Mouse (Mus musculus): ENCODE data around the gene Gpsm3. TPM values are rescaled to one million over a fixed set of nuclear protein-coding genes. Genes with fewer than 3 reads are reported as not detected.
A peak's percentile ranks its signal among the peaks of the same experiment; 100 is the strongest.

The Gpsm3 gene
- polyA plus RNA-seq, 1 experiment from 2014 or later: 5.5 TPM

DNA sequence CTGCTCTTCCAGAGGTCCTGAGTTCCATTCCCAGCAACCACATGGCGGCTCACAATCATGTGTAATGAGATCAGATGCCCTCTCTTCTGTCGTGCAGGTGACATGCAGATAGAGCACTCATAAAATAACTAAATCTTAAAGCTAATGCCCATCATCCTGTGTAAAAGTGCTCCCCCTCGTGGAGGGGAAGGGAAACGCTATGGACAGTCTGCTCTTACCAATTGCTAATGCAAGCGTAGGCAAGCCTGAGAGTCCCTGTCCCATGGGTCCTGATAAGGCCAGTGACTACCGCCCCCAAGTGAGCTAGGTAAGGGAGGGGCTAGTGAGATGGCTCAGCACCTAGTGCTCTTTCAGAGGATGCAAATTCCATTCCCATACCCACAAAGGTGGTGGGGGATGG is 29.4 kb downstream of the Gpsm3 start:
- Histone ChIP-seq H3K4me2 (no peak overlapping the region), H3K36me3 (peaks cover 42% of the 10 kb centered on the region), H3K4me3 (no peak overlapping the region), H3K9ac (no peak overlapping the region), H3K4me1 (replicated peaks) (0 out of 2 replicates have a peak, but pooled peaks cover 2% of the 10 kb centered on the region), H3K27ac (no peak overlapping the region), H3K27me3 (no peaks in the 10 kb centered on the region), H3K9me3 (replicated peaks) (no peaks in the 10 kb centered on the region)
- no peak for ATAC-seq (replicated peaks; ENCODE audit: insufficient number of reproducible peaks, insufficient read depth, low FRiP score, low read depth)
- WGBS: 20% methylated on average over 6 of the region's 6 CpGs

GRCm38 (mm10) chr17:34621006-34621405 is 31.4 kb downstream of the Gpsm3 start:
- H3K9ac ChIP-seq: no peak overlapping the region
- WGBS: 90% methylated on average over 8 of the region's 8 CpGs
- H3K9me3 ChIP-seq (replicated peaks): no peaks in the 10 kb centered on the region
- H3K4me3 ChIP-seq: no peak overlapping the region
- H3K4me1 ChIP-seq (replicated peaks): peaks cover 4% of the 10 kb centered on the region
- no peaks in the 10 kb centered on the region for H3K27me3 ChIP-seq
- no peak overlapping the region for H3K27ac ChIP-seq
- no peak for ATAC-seq (replicated peaks; ENCODE audit: insufficient number of reproducible peaks, insufficient read depth, low FRiP score, low read depth)
- no peak overlapping the region for H3K4me2 ChIP-seq
- H3K36me3 ChIP-seq: peaks cover 49% of the 10 kb centered on the region

DNA sequence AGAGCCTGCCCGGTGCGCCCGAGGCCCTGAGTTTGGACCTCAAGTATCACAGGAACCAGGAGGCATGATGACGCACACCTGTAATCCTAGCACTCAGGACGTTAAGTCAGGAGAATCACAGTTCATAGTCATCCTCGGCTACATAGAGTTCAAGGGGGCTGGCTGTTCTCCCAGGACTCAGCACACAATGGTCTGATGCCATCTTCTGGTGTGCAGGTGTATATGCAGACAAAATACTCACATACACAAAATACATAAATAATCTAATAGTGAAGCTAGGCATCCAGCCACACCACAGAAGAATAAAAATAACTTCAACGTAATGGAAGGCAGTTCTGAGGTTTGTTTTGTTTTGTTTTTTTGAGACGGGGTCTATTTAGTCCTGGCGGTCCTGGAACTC is 33.6 kb downstream of the Gpsm3 start:
- no peaks in the 10 kb centered on the region for H3K27me3 ChIP-seq
- peaks cover 13% of the 10 kb centered on the region for H3K4me1 ChIP-seq (replicated peaks)
- ATAC-seq (replicated peaks; ENCODE audit: insufficient number of reproducible peaks, insufficient read depth, low FRiP score, low read depth): no peak
- peaks cover 38% of the 10 kb centered on the region for H3K36me3 ChIP-seq
- no peaks in the 10 kb centered on the region for H3K9me3 ChIP-seq (replicated peaks)
- 84% methylated on average over 9 of the region's 9 CpGs for WGBS
- no peak overlapping the region for H3K4me2 ChIP-seq
- no peak overlapping the region for H3K9ac ChIP-seq
- H3K27ac ChIP-seq: no peak overlapping the region
- H3K4me3 ChIP-seq: no peak overlapping the region

DNA sequence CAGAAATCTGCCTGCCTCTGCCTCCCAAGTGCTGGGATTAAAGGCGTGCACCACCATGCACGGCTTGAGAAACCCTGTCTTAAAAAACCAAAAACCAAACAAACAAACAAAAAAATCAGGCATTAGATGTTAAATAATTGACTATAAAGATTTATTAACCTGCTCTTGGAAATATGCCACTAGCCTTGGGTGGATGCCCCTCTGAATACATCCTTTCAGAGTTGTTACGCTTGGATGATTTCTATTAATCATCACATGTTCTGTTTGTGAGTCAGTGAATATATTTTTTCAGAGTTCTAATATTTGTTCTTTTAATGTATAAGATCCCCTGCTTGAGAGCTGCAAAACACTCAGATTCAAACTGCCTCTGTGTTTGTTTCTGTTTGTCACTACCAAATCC is 35.4 kb downstream of the Gpsm3 start:
- Histone ChIP-seq H3K4me3 (no peak overlapping the region), H3K27ac (no peak overlapping the region), H3K9ac (no peak overlapping the region), H3K27me3 (peaks cover 11% of the 10 kb centered on the region), H3K9me3 (replicated peaks) (no peaks in the 10 kb centered on the region), H3K4me2 (no peak overlapping the region), H3K4me1 (replicated peaks) (peaks cover 31% of the 10 kb centered on the region), H3K36me3 (peaks cover 35% of the 10 kb centered on the region)
- 86% methylated on average over 3 of the region's 3 CpGs for WGBS
- ATAC-seq (replicated peaks; ENCODE audit: insufficient number of reproducible peaks, insufficient read depth, low FRiP score, low read depth): no peak

GRCm38 (mm10) chr17:34626062-34626772 is 36.6 kb downstream of the Gpsm3 start:
- Histone ChIP-seq H3K27me3 (peaks cover 24% of the 10 kb centered on the region), H3K4me3 (peak overlapping the region; percentile 85), H3K4me1 (replicated peaks) (peaks cover 40% of the 10 kb centered on the region), H3K27ac (peak overlapping the region; percentile 94), H3K9ac (peak overlapping the region; percentile 80), H3K4me2 (peak overlapping the region; percentile 97), H3K36me3 (peaks cover 33% of the 10 kb centered on the region), H3K9me3 (replicated peaks) (no peaks in the 10 kb centered on the region)
- no peak for ATAC-seq (replicated peaks; ENCODE audit: insufficient number of reproducible peaks, insufficient read depth, low FRiP score, low read depth)
- WGBS: 50% methylated on average over 16 of the region's 16 CpGs

DNA sequence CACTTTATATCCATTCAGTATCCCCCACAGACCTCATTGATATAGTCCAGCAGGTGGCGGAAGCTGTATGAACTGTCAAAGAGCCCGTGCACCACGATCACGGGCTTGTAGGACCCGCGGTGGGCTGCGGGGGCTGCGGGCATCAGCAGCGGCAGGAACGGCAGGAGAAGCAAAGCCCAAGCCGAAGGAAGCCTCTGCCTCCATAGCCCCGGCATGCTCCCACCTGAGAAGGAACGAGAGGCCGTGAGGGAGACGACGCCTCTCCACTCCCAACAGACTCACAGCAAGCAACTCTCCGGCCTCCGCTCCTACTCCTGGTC is 37.1 kb downstream of the Gpsm3 start:
- peaks cover 29% of the 10 kb centered on the region for H3K27me3 ChIP-seq
- 0% methylated on average over 18 of the region's 18 CpGs for WGBS
- peak overlapping the region; percentile 85 for H3K4me3 ChIP-seq
- H3K9ac ChIP-seq: peak overlapping the region; percentile 80
- peak; percentile 36; the same call in 1 of the 2 replicates for ATAC-seq (replicated peaks; ENCODE audit: insufficient number of reproducible peaks, insufficient read depth, low FRiP score, low read depth)
- H3K9me3 ChIP-seq (replicated peaks): no peaks in the 10 kb centered on the region
- H3K36me3 ChIP-seq: peaks cover 29% of the 10 kb centered on the region
- H3K4me1 ChIP-seq (replicated peaks): peaks cover 45% of the 10 kb centered on the region
- peak overlapping the region; percentile 97 for H3K4me2 ChIP-seq
- peak overlapping the region; percentile 94 for H3K27ac ChIP-seq

DNA sequence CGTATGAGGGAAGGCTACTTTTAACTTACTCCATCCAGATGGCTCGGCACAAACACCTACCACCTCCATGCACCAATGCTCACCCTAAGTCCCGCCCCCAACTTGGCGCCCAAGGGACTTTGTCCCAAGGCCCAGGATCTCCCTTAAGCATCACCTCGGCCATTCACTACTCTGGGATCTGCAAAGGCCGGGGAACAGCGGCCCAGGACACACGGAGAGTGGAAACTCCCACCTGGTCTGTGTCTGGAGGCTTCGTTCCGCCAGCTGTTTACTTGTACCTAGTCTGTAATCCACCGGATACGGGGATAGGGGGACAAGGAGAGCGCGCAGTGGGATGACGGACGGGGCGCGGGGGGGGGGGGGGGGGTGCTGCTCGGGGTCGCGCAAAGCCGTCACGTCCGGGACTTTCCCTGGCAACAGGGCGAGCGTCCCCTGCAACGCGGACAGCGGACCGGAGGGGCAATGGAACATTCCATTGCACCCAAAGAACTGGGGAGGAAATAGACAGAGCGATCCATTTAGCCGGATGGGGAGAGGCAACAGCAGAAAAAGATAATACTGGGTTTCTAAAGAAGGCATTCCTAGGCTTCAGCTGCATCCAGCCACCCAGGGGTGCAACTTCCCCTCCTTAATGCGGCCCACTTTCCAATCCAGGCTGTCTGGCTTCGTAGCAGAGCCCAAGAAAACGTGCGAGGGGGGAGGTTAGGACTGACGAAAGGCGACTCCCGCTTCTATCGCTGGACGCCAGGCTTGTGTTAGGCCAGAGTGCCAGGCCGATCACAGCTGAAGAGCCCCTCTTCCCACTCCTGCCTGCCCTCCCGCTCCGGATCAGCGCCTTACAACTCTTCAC is 37.7 kb downstream of the Gpsm3 start:
- WGBS: under 1% methylated on average over 43 of the region's 45 CpGs
- ATAC-seq (replicated peaks; ENCODE audit: insufficient number of reproducible peaks, insufficient read depth, low FRiP score, low read depth): peak; percentile 86

GRCm38 (mm10) chr17:34627943-34628643 is 38.5 kb downstream of the Gpsm3 start, which contains the start of gene Ppt2:
TSS of gene Ppt2 (minus strand) at chr17:34628510.
- H3K4me3 ChIP-seq: peak within 1 kb of the TSS; percentile 85
- H3K9me3 ChIP-seq (replicated peaks): no peaks in the 10 kb centered on the region
- peaks cover 42% of the 10 kb centered on the region for H3K27me3 ChIP-seq
- no peak for ATAC-seq (replicated peaks; ENCODE audit: insufficient number of reproducible peaks, insufficient read depth, low FRiP score, low read depth)
- peak within 1 kb of the TSS; percentile 97 for H3K4me2 ChIP-seq
- 3% methylated on average over 29 of the region's 29 CpGs for WGBS
- H3K27ac ChIP-seq: peak within 1 kb of the TSS; percentile 94
- peaks cover 53% of the 10 kb centered on the region for H3K4me1 ChIP-seq (replicated peaks)
- H3K9ac ChIP-seq: peak within 1 kb of the TSS; percentile 70
- H3K36me3 ChIP-seq: peaks cover 15% of the 10 kb centered on the region

More for the DNA sequence above, 37.7 kb downstream of the Gpsm3 start:
- H3K27ac ChIP-seq: peak overlapping the region; percentile 94
- H3K4me1 ChIP-seq (replicated peaks): peaks cover 50% of the 10 kb centered on the region
- H3K9me3 ChIP-seq (replicated peaks): no peaks in the 10 kb centered on the region
- peak overlapping the region; percentile 80 for H3K9ac ChIP-seq
- peaks cover 35% of the 10 kb centered on the region for H3K27me3 ChIP-seq
- H3K36me3 ChIP-seq: peaks cover 23% of the 10 kb centered on the region
- H3K4me3 ChIP-seq: peak overlapping the region; percentile 85
- H3K4me2 ChIP-seq: peak overlapping the region; percentile 97

DNA sequence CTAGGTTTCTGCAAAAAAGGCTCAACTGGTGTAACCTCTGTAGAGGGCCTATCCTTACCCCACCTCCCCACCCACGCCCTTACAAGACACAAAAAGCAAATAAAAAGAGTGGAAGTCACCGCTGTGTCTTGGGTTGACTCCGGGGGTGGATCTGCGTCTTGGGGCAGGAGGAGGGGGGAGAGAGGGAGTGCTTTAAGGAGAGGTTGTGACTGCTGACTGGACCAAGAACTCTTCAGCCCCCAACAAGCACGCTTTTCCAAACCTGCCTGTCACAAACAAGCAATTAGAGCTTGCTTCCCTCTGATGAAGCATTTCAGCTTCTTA is 39.0 kb downstream of the Gpsm3 start:
- WGBS: 50% methylated on average over 5 of the region's 5 CpGs
- Histone ChIP-seq H3K27ac (peak overlapping the region; percentile 94; the same call in 1 of the 2 replicates), H3K9me3 (replicated peaks) (no peaks in the 10 kb centered on the region), H3K4me2 (peak overlapping the region; percentile 97), H3K4me3 (peak overlapping the region; percentile 85), H3K36me3 (peaks cover 10% of the 10 kb centered on the region), H3K9ac (peak overlapping the region; percentile 70), H3K4me1 (replicated peaks) (peaks cover 53% of the 10 kb centered on the region), H3K27me3 (peaks cover 47% of the 10 kb centered on the region)
- ATAC-seq (replicated peaks; ENCODE audit: insufficient number of reproducible peaks, insufficient read depth, low FRiP score, low read depth): no peak

DNA sequence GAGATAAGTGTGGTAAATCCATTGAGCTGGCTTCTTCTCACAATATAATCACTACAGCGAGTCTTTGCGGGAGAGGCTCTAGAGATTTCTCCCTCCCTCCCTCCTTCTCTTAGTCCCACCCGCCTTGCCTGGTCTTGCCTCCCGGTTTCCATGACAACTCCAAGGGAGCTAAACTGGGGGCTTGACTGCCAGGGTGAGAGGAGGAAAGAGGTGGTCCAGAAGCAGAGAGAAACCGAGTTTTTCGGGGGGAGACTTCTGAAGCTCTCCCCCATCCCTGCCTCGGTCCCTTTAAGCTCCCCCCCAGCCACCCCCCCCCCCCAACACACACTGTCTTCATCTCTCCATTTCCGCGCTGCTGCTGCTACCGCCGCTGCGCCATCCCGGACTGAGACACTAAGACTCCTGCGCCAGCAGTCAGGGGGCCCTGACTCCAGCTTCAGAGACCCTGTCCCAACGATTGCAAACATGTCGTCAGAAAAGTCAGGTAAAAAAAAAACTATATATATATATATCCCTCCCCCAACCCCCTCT is 39.7 kb downstream of the Gpsm3 start, which contains the start of gene Prrt1:
Prrt1 (plus strand) TSS at position 313 of the 531 bp plus-strand sequence.
- ATAC-seq (replicated peaks; ENCODE audit: insufficient number of reproducible peaks, insufficient read depth, low FRiP score, low read depth): no peak
- peaks cover 54% of the 10 kb centered on the region for H3K27me3 ChIP-seq
- H3K27ac ChIP-seq: peak within 1 kb of the TSS; percentile 94

More for the DNA sequence above, 39.7 kb downstream of the Gpsm3 start, which contains the start of gene Prrt1:
- Histone ChIP-seq H3K4me1 (replicated peaks) (peaks cover 53% of the 10 kb centered on the region), H3K36me3 (peaks cover 6% of the 10 kb centered on the region; the same call in 1 of the 2 replicates), H3K9me3 (replicated peaks) (no peaks in the 10 kb centered on the region), H3K9ac (peak within 1 kb of the TSS; percentile 70), H3K4me3 (peak within 1 kb of the TSS; percentile 85), H3K4me2 (peak within 1 kb of the TSS; percentile 97)
- whole genome bisulfite sequencing: 5% methylated on average over 16 of the region's 16 CpGs

Measured in heart, embryonic 15.5 days (tissue).